Mouse (Mus musculus) kidney, postnatal 36 days (tissue): ENCODE measurements at regions not wholly inside any gene's neighbourhood (a gene's known extent, or its start where the extent isn't known, plus 50 kb on each side); places are given as distances from the start of the nearest gene placed in this dataset.

Experiments used
- DNase-seq, 2 experiments: peaks; one replicate each; pipeline ENCODE4 v3.0.0; 2021 to 2022; ENCODE audit warnings: mixed read lengths in 2 of 2

DNA sequence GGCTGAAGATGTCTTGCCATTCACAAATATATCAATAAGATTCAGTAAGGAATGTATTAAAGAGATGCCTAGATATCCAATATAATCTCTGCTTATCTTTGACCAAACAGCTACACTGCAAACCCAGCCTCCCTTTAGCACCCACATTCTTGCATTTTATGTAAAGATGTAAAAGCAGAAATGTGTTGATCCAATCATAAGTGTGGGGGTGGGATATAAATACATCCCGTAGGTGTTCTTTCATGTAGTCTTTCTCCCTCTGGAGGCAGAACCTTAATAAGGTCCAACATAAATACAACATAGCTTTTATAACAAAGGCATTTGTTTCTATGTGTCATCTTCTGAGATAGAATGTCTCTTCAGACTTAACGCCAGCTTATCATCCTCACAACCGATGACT lies 637.1 kb upstream of the Flrt2 start:
- no peak for DNase-seq

DNA sequence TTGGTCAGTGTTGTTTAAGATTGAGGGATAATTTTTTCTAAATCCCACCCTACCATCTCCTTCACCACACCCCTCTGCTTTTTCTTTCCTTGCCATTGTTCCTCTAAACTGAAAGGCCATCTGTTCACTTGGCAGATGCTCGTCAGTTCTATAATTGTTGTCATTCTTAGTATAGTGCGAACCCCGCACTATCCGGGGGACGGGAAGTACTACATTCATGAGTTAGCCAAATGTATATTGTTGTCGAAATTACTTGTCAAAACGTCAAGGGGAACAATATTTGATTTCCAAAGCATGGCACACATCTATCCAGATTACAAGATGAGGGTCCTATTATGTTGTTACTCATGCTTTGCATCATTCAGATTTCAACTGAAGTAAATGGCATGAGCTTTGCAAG lies 635.1 kb upstream of the Flrt2 start:
- no peak for DNase-seq

DNA sequence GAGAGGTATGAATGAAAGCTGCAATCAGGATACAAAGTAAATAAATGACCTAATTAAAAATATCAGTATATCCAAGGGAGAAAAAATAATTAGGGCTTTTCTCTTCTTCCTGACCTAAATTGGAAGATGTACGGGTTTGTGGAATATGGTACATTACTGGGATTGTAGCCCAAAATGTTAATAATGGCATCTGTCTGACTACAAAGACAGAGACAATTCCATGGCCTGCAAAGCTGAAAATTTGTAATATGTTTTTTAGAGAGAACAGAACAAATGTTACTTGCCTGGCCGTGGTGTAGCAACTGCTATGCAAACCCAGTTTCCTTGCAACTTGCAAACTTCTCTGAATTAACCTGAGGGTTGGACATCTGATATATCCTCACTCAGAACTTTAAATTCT lies 632.6 kb upstream of the Flrt2 start:
- DNase-seq, result no peak

DNA sequence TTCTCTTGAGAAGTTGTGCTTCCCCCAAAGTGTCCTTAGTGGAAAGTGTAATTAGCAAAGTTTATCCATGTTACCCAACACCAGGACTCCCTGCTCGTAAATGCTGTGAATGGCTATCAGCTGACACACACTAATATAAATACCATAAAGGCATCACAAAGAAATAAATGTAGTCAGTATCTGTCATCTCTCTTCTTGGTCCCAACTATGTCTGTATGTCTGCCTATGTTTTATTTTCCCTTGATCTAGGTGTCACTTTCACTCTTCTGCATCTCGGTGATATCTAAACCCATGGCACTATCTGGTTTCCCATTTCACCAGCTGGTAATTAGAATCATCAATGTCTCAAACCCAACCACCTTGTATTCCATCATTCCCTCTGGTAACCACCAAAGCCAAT lies 619.7 kb upstream of the Flrt2 start:
- no peak for DNase-seq

DNA sequence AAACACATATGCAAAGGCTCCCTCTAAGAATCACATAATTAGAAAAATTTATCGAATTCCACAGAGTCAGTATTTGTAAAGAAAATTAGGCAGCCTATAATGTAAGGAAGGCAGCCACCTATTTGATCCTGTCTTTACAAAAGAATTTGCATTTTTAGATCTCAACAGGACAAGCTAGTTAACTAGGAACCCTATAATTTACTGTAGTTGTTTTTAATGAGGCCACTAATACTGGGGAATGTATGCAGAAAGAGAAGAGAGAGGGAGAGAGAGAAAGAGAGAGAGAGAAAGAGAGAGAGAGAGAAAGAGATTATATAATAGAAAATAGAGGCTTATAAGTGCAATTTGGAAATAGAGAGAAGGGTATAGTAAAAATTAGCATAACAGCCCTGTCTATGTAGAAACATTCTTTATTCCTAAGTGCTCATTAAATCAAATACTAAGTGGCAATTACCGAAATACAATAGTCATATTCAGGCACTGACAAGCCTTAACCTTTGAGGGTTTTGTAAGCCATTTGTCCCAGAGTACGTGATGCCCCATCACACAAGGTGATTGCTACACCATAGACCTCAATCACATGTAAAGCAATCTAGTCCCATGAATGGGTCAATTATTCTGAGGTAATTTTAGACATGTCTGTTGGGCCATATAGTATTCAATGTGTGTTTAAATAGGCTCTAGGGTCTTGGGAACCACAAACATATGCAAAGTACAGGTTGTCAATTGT lies 572.6 kb upstream of the Flrt2 start:
- no peak for DNase-seq

DNA sequence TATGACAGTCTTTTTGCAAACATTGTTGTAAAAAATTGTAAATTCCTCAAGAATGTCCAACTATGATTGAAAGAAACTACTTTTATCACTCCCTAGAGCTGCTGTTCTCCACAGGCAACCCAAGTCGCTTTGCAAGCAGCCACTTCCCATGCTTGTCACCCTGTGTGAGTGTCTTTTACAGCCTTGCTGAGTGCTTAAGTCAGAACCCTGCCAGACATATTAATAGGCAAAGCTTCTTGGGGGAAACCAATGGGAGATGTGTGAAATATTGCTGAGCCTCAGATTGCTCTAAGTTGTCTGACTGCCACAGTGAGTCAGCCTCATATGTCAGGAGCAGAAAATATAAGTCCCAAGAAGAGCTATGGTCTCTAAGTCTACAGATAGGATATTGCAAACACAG lies 559.2 kb upstream of the Flrt2 start:
- no peak for DNase-seq

DNA sequence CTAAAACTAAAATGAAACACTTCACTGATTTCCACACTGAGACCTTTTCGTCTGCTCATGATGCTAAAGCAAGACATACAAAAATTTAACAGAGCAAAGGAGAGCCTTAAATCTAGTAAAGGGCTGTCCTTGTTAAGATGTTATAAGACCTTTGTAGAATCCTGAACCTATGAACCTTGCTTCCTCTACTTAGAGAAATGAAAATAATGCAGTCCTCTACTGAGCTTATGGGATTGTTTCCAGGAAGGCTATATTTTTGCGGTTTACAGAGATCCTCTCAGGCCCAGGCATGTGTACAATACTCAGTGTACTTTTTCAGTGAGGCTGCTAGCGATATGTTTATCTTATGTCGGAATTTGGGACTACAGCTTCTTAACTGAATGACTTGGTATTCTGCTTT lies 558.5 kb upstream of the Flrt2 start:
- no peak for DNase-seq

DNA sequence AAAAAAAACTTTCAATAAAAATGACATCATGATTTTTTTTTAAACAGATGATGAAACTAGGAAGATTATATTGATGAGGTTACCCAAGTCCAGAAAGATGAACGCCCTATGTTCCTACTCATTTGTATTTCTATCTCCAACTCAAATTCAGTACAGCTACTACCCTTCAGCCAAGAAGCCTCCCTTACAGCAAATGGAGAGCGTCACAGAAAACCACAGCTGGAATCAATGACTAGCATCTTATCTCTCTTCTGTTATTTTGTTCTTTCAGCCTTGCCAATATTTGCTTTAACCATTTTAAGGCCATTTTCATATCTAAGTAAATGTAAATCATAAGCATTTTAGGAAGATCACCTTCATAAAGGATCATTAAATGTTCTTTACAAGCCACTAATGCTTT lies 553.9 kb upstream of the Flrt2 start:
- DNase-seq, result no peak

DNA sequence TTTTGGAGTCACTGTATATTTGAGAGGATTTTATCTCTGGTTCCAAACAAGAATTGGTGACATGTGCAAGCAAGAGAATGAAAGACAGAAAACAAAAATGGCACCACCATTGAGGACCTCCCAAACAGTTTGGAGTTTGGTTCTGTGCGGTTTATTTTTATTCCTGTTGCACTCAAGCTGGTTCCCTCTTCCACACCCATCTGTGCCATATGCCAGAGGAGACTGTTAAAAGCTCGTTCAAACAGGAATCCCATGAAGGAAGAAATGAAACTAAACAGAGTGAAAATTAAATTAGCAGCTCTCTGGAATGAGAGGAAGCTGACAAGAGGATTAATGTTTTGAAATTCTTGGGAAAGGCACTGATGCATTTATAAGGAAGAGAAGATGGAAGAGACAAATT lies 521.0 kb upstream of the Flrt2 start:
- DNase-seq, result no peak

DNA sequence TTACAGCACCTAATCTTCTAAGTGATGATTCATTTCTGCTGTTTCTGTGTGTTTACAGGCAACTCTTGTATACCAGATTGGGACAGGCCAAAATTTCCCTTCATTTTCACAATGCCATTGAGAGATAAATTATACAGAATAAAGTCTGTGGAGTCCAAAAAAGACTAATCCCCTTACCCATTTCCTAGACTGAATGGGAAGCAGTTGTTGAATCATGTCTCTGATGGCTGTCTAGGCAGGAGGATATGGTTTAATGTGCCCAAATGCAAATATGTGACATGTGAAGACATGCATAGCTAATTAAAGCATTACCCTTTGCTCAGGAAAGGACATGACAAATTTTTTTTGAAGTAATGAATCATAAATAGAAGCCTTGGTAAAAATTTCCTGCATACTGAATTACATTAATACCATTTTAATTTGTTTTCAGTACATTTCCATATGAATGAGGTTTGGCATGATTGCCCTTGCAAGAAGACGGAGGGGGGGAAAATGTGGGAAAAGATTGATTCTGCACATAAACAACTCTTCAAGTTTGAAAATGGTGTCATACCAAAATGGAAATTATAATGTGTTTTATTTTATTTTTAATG lies 518.1 kb upstream of the Flrt2 start:
- no peak for DNase-seq

DNA sequence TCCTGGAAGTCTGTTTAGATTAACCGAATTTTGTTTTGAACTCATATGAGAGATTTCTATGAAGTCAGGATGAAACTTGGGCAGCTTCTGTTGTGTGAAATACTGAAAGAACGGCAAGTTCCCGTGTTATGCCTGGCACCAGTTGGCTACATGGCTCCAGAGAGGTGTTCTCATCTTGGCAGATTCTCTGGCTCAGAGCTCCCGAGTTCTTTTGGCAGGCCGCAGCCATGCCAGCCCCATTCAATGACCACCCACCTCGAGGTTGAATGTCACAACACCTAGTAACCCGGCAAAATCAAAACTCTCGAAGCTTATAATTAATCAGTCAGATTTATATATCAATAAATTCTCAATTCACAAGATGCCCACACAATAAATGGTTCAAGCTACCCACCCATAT lies 489.5 kb upstream of the Flrt2 start:
- no peak for DNase-seq

DNA sequence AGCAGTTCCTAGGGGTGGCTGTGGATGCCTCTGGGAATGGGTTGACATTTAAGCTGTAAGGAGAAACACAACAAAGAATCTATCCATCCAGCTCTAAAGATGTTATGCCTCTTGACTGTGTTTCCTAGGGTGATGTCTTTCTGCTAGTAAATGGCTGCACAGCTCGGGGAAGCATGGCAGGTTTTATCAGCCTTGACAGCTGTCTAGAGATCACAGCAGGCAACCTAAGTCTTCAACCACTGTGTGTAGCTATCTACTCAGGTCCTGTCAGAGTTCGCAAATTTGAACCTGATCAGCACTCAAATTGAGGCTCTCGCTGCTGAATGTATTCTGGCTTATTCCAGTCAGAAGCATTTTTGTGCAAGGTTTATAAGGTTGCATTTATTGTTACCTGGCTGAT lies 486.9 kb upstream of the Flrt2 start:
- no peak for DNase-seq

DNA sequence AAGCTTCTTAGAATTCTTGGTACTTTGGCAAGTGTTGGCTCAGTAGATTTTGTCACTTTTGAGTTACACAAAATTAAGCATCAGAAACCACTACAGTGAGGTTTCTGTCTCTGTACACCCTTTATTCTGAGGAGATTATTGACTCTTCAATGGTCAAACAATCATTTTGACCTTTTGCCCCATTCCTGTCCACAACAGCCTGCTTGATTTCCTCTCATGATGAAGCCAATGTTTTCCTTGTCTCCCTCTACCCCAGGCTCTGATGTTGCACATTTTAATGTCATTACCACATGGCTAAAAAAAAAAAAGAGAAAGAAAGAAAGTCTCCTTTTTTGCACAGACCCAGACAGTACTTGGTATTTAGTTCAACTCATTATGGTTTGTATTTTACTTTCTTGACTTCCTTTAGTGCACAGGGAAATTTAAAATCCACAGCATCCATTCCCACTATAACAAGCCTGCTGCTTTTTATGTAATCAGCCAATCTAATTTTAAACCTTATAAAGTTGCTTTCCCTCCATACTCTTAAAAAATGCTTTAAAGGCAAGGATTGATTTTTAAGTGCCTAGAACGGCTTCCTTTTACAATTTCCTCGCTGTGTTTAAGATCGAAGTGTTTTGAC lies 452.8 kb upstream of the Flrt2 start:
- no peak for DNase-seq

DNA sequence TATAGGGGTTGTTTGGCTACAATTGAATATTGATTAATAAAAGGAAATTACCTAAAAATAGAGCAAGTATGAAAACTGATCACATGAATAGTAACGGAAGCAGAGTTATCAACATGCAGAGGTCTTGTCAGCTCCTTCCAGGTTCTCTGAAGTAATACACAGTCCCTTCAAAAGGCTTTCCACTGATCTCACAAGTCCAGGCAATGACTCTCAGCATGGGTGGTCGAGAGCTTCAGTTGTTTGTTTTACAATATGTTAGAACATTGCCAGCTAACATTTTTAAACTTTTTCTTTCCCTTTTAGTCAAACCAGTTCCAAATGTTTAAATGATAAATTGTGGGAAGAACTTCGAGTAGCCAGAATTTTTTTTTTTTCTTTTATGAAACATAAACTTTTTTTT lies 424.8 kb upstream of the Flrt2 start:
- no peak for DNase-seq

DNA sequence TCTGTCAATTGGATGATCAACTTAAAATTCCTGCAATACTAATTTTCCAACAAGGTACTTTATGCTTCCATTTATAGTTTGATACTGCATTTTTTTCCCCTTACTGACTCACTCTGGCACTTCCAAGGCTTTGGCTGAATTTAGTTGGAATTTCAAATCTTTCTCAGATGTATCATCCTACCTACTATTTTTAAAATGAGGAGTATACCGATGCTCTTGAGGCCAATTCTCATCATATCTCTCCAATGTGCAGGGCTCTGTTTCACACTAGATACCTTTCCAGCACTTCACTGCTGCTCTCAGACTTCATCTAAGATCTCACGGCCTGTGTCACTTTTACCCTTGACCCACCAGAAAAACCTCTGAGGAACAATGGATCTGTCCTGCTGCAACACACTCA lies 386.6 kb upstream of the Flrt2 start:
- no peak for DNase-seq

DNA sequence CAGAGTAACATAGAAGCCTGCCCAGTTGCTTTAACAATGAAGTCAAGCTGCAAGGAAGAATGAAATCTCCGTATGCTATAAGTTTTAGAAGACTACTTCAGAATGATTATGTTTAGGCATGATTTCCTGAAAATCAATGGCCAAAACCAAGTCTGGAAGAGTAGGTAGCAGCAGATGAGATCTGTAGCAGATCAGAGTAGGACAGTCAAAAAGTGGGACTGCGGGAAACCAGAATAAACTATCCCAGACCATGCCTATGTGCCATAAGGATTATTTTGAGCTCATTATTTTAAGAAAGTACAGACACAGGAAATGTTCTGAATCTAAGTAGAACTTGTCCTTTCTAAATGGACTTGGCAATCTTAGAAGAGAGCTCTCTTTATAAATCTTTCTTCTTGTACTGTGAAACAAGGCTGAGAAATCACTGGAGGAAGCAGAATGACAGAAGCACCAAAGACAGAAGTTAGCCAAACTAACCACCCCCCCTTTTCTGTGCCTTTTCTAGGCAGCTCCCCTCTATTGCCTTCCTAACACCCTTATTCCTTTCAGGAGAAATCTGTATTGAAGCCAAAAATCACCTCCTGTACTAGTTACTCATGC lies 376.8 kb upstream of the Flrt2 start:
- no peak for DNase-seq

DNA sequence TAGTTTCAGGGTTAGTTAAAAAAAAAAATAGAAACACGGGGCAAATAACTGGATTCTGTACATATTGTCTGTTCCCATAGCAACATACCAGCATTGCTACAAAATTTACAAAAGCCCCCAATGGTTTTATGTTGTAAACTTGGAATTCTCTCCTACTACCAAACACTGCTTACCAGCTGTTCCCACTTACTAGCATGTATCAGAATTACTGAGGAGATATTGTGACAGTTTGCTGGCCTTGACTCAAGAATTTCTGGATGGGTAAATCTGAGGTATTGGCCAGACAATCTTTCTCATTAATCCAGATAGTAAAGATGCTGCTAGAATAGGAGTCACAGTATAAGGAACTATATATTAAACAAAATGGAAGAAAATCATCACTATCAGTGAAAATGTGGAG lies 375.2 kb upstream of the Flrt2 start:
- DNase-seq, result no peak

DNA sequence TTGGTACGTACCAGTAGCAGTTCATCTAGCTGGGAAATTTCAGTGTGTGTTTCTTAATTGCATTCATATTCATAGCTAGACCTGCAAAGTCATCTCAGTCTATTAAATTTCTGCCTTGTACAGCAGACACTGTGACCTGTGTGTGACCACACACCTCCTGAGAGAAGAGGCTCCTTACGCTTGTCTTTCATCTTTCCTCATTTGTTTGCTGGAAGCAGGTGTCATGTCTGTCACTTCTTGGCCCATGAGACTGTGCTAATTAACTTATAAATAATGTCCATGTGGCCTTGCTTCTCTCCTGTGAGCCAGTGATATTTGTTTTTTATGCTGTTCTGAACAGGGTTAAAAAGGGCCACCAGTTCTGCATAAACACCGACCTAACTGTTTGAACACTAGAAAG lies 370.3 kb upstream of the Flrt2 start:
- DNase-seq, result no peak

DNA sequence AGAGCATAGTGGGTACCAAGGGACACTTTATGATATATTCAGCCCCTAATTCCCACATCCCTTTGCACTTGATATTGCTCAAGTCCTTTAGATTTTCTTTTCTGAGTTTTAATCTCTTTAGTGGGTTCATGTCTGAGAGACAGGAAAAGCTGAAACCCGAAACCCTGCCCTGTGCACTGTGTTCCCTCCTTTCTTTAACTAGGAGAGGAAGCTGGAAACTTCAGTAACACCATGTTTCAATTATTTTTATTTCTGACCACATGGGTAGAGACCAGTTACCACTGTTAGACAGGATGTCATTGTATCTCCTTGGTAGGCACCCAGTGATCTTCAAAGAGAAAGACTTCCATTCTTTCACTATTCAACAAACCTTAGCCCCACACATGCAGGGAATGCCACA lies 362.4 kb upstream of the Flrt2 start:
- no peak for DNase-seq

DNA sequence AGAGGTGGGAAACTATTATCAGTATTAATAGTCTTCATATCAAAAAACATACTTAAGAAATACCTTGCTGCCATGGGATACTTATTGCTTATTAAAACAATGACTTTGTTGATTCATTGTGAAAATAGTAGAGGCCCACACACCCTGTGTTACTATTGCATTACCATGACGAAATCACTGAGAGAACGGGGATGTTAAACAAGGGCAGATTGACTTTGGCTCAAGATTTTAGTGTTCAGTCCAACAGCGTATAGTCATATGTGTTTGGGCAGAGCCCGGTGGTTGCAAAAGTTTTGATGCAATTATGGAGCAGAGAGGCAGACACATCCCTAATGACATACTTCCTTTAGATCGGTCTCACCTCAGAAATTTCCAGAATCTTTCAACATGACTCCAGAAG lies 344.2 kb upstream of the Flrt2 start:
- DNase-seq, result no peak

DNA sequence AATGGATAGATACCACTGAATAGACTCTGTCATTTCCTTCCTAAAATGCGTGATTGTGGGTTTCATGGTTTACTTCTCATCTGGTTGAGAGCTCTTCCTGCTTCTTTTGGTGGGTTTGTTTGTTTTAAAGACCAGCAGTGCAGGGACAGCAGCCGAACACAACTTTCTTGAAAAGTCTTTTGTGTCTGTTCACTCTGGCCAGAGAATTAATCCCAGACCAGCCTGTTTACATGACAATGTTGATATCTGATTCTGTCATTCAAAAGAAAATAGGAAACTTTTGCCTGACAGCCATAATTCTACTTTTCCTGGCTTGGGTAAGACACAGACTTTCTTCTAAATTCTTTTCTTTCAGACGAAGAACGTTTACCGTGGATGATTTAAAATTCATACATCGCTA lies 336.9 kb upstream of the Flrt2 start:
- no peak for DNase-seq

DNA sequence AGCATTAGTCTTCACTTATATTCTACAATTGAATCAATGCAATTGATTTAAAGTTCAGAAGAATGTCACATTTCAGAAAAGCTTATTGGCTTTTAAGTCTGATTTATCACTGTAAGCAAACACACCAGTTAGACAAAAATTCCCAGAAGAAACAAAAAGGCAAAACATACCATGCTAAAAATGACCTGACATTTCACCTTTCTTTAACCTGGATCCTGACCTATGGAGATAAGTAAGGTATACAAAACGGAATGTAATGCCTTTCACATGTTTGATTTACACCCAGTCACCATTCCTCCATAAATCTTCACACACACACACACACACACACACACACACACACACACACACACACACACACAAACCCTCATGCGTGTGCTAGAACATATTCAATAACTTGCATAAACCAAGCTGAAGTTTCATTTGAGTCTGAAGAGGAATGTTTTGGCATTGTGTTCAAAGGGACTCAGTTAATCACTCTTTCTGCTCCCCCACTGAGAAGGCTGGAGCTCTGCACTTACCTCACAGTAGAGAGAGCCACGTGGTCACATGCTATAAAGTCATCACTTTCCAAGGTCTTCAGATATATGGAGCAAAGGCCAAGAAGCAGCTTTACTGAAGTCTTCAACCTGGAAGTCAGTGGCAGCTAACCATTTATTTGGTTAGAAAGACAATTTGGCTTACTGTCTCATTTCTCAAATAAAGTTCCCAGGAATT lies 307.6 kb upstream of the Flrt2 start:
- DNase-seq, result no peak

DNA sequence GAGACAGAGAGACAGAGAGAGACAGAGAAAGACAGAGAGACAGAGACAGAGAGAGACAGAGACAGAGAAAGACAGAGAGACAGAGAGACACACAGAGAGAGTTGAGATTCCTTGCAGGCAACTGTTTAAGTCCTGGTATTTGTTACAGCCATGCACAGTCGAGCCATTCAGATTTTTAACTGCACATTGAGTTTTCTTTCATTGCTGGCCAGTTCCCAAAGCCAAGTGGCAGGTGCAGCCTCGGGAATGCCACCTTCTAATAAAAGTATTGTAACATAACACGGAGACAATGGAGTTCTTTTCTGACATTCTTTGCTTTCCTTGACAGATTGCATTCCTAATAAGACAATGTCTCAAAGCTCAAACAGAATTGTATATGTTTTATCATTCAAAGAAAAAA lies 306.3 kb upstream of the Flrt2 start:
- no peak for DNase-seq

DNA sequence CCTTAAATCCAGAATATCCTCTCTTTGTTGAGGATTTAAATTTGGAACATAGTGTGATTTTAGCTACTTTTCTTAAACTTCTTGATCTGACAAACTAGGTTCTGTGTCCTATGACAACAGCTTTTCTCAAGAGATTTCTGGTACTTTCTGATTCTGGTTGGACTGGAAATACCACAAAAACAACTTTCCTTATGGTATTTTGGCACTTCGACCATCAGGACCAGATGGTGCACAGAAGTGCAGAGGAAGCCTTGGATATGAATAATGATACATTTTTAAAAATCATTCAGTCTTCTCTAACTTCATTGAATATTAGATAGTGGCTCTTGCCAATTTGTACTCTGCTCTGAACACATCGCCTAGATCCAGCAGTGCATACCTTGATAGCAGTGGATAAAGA lies 303.8 kb upstream of the Flrt2 start:
- DNase-seq, result no peak
